Mouse (Mus musculus) right cerebral cortex, adult 2 months (tissue): ENCODE measurements around the gene Nelfe.
"Not testable (repeated sequence)": the region's sequence is repeated elsewhere in the genome, so short reads cannot be mapped to it uniquely, and the experiment has no call there.

Source experiments
- DNase-seq, 2 experiments: peaks; one replicate each; pipeline ENCODE4 v3.0.0; 2021 to 2022; ENCODE audit warnings: low spot score in 2 of 2

The Nelfe gene

GRCm38 (mm10) chr17:34893072-34893824, 43.1 kb downstream of the Nelfe start:
- no peak for DNase-seq

- peak; percentile 88 to 89 for DNase-seq
These were observed 43.9 kb downstream of the Nelfe start for GRCm38 (mm10) chr17:34894074-34894597.

GRCm38 (mm10) chr17:34894801-34895530, 44.8 kb downstream of the Nelfe start:
- DNase-seq = peak; percentile 29 to 52

- DNase-seq = no peak
These were observed 45.5 kb downstream of the Nelfe start for GRCm38 (mm10) chr17:34895724-34896123.

- DNase-seq = no peak
These were observed 46.2 kb downstream of the Nelfe start for GRCm38 (mm10) chr17:34896366-34896765.

- DNase-seq = peak; percentile 56 to 67
These were observed 47.4 kb downstream of the Nelfe start for GRCm38 (mm10) chr17:34897373-34898159.

- peak; percentile 73 to 74 for DNase-seq
These were observed 48.0 kb downstream of the Nelfe start, which contains the start of the genes C2 and Ehmt2 for GRCm38 (mm10) chr17:34898160-34898586. Gene C2 (minus strand): TSS chr17:34898265. Gene Ehmt2 (plus strand): TSS chr17:34898469.

GRCm38 (mm10) chr17:34898706-34899052, 48.5 kb downstream of the Nelfe start:
- DNase-seq = no peak

GRCm38 (mm10) chr17:34899053-34899889, 49.1 kb downstream of the Nelfe start:
- peak; percentile 18 to 25 for DNase-seq

GRCm38 (mm10) chr17:34899890-34900243, 49.7 kb downstream of the Nelfe start:
- DNase-seq = no peak

- not testable (repeated sequence) for DNase-seq
These were observed 50.6 kb downstream of the Nelfe start for GRCm38 (mm10) chr17:34900826-34901225.

- DNase-seq = not testable (repeated sequence)
These were observed 51.8 kb downstream of the Nelfe start for GRCm38 (mm10) chr17:34901948-34902347.

GRCm38 (mm10) chr17:34902895-34903294, 52.7 kb downstream of the Nelfe start:
- DNase-seq = no peak
